Mouse (Mus musculus) cerebellum, adult (tissue): ENCODE measurements around the gene Acacb.

Experiments used
- ATAC-seq: cut with Nextera tagmentation; 2 replicates; pipeline ENCODE4 v1.9.2; 2017; ENCODE audit warnings: mild to moderate bottlenecking, moderate library complexity, mixed read lengths; ENCODE audit not compliant: insufficient number of reproducible peaks, low FRiP score, low TSS enrichment

Gene Acacb

DNA sequence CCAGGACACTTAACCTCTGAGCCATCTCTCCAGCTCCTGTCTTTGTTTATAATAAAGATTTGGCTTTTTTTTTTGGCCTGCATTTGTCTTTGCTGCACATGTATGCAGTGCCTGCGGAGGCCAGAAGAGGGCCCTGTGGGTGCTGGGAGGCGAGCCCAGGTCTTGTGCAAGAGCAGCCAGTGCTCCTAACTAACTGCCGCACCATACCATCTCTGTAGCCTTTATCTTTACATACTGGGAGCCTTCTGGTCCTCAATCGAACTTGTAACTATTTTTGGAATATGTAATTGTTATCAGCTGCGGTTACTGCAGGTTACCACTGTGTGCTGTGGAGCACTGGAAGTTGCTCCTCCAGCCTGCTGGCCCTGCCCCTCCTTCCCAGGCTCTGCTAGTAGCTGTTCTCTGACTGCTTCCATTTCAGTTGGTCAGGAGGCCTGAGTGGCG lies 12.2 kb upstream of the Acacb start:
- ATAC-seq: no peak

DNA sequence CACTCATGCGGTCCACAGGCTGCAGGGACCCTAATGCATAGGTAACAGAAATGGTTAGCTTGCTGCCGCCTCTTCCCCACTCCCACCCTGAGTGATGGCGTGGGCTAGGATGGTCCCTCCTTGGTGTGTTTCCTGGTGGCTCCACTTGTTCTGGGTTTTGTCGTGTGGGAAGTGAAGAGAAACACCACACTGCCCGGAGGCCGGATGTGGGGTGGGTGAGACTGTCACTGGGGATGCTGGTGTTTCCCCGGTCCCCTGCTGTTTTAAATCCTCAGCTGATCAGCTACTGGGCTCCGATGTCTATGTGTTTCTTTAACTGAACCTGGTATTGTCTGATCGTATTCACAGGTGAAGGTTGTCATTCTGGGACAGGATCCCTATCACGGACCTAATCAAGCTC lies 10.8 kb upstream of the Acacb start:
- no peak for ATAC-seq

DNA sequence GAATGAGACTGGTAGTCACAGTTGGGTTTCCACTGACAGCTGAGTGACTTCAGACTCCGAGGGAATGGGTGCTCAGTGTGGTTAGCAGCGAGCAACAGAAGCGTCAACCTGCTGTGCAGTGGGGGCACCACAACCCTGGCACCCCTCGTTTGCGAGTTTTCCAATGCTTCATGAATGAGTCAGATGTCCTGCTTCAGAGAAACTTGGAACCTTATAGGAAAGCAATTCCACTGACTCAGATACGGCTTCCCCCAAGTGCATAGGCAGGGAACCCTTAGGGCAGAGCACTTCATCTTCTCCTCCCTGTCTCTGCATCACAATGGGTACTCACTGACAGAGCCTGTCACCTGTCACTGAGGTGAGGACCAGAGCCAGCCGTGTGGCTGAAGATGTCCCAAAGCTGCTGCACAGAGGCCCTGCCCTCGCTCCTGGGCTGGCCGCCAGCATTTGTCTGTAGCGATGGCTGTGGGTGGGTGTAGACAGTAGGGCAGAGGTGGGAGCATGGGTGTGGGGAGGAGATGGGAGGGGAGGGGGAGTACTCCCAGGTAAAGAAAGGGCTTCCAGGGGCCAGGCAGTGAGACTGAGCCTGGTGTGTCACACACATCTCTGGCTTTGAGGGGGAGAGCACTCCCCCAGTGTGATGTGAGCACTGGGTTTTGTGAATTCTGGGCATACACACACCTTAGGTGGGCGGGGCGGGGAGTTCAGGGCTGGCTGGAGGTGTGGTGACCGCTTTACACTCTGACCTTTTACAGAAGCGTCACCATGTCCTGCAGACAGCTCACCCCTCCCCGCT lies 8.7 kb upstream of the Acacb start:
- ATAC-seq: no peak

DNA sequence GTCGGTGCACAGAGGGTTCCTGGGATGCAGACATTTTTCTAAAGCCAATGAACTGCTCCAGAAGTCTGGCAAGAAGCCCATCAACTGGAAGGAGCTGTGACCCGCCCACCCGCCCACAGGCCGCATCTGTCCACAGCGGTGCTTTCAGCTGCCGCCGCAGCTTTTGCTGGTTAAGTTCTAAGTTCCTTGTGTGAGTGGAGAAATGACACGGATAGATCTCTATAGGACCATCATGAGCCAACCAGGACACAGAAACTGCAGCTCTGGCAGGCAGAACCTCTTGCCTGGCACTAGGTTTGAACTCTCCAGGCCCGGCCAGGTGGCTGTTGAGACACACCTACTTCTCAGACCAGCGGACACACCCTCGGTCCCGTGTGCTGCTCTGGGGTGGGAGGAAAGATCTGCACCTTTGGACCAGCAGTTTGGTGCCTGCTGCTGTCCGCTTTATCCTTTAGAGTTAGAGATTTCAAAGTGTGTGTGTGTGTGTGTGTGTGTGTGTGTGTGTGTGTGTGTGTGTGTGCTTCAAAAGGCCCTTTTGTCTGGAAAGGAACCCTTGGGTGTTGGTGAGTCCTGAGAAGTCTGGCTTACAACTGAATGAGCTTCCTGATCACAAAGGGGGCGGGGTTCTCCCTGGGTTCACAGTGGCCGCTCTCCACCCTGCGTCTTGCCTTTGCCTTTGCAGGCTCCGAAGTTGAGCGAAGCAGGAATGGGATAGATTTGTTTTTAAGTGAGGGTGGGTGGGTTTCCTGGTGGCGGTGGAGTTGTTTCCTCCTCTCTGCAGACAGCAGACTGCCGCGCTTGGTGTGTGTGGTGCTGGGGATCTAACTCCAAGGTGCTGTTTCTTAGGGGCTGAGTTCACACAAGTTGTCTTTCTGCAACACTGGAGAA lies 7.8 kb upstream of the Acacb start:
- no peak for ATAC-seq

DNA sequence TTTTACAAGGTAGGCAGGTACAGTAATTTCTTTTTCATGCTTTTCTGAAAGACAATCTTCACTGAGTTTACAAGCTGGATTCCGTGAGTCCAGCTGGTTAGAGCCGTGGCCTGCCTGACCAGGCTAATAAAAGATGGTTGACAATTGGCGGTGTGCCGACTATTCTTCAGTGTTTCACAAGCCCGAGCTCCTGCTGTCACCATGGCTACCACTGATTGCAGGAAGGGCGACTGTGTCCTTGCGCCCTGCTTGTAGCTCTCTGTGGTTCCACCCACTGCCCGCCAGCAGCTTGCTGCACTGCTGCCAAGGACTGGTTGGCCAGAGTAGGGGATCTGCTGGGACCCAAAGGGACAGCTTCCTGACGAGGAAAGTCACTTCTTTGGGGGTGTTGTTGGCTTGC lies 7.2 kb upstream of the Acacb start:
- ATAC-seq: no peak

DNA sequence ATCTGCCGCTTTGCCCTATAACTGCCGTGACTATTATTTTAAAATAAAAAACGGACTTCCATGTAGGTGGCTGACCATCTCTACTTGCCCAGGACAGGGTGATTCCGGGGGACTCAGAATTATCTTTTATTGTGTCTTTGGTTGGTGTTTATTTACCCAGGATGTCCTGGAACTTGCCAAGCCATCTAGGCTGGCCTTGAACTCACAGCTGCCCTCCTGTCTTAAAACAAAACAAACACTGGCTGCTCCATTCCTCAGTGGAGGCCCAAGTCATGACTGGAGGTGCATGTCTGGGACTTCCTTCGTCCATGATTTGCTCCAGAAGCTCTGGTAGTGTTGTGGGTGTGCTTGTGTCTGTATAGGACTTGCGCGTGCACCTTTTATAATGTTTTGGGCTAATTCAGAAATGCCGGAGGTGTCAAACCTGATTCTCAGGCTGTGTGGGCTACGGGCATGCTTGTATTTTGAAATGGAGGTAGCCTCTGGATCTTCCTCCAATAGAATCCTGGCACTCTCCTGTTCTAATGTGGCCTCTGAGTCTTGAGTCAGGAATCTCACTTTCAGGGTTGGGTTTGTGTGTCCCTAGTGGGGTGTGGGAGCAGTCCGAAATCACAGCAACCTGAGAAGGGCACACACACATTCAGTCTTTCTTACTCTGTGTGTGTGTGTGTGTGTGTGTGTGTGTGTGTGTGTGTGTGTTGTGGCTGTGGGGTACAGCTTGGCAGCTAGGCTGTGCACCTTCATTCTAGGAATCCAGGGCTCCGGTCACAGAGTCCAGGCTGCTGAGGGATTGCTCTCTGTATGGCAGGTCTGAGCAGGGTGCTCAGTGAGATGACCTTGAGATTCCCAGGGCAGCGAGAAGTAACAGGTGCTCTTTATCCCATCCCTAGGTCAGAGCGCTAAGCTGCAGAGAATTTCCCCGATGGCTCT lies 973 bp downstream of the Acacb start:
- ATAC-seq: no peak

DNA sequence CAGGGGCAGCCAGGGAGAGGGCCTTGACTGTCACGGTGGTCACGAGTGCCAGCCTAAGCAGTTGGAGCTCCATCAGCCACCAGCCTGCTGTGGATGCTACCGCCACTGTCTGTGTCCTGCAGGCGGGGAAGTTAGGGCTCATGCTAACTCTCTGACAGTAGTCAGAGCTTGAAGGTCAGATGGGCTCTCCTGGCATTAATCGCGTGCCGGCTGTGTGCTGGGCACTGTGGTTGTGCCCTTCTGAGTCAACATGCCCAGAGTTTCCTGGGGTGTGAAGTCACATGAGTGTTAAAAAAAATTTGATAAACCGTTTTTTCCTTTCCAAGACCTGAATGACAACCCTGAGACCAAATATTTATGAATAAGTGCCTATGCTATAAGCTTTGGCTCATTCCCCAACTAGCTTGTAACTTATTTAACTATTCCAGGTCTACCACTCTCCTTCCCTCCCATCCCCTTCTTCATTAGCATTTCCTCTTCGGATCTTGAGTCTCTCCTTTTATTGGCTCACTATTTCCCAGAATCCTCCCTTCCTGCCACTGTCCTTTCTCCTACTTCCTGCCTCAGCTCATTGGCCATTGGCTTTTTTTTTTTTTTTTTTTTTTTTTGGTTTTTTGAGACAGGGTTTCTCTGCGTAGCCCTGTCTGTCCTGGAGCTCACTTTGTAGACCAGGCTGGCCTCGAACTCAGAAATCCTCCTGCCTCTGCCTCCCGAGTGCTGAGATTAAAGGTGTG lies 6.2 kb downstream of the Acacb start:
- ATAC-seq: no peak

DNA sequence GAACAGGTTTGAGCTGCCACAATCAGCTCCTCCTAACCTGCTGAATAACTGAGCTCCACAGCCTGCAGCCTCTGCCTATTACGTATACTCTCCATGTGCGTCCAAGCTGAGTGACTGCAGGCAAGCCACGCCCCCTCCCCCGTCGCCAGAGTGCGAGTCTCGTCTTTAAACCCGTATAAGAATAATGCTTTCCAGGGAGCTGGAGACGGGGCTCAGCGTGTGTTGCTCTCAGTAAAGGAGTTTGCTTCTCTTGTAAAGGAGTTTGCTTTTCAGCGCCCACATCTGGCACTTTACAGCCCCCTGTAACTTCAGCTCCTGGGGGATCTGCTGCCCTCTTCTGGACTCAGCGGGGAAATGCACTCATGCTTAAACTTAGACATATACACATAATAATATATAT lies 7.2 kb downstream of the Acacb start:
- ATAC-seq: no peak

DNA sequence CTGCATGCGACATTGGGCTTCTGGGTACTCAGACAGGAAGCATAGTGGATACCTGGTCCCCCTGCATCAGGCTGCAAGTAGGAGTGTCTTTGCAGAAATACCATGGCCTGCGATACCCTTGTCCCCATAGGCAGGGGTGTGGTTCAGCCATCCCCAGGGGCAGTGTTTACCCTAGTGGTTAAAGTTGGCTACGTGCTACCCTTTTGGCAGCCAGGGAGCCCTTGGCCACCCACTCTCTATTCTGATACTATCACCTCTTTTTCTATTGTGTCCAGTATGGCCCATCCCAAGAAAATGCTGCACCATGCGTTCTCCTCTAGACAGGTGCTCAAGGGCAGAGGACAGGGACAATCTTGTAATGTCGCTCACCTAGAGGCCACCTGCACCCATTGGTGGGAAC lies 8.4 kb downstream of the Acacb start:
- no peak for ATAC-seq

DNA sequence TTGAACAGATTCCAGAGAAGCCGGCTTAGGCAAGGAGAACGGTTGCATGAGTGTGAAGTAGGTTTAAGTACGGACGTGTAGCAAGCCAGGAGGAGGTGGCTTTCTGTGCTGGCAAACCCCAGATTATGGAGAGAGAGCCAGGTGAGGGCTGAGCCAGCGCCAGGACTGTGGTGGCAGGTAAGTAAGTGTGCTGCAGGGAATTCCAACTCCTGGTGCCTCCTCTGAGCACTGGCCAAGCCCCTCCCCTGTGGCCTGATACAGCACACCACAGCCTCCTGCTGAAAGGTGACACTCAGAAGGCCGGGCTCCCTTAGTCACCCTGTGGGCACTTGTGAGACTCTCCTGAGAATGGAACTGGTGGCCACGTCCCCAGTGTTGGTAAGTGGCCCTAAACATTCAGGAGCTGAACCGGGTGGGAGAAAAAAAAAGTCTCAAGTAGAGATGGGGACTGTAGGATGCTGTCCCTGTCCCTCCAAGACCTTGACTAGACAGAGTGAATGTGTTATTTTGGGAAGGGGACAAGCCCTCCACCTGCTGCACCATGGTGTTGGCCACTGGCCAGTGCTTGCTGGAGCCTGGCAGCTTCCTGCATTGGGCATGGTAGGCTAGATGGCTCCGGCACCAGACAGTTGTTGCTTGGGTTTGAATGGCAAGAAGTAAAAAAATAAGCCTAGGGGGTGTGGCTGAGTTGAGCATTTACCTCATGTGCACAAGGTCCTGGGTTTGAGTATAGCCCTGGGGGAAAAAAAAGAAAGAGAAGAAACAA lies 9.0 kb downstream of the Acacb start:
- no peak for ATAC-seq

DNA sequence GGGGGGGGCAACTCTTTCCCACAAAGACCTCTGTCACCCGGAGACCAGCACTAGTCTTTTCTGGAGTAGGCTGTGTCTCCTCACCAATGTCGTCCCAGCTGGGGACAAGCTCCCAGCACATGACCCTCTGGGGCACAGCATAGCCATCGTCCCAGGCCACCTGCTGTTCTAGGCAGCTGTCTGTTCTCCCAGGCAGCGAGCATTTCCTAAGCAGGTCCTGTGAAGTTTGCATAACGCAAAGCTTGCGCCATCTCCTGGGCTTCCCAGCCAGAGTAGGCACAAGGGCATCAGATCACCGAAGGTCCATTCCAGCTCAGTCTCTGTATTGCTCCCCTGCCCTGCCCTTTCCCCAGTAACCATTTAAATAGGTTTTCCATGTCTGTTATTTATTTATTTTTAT lies 10.9 kb downstream of the Acacb start:
- no peak for ATAC-seq

DNA sequence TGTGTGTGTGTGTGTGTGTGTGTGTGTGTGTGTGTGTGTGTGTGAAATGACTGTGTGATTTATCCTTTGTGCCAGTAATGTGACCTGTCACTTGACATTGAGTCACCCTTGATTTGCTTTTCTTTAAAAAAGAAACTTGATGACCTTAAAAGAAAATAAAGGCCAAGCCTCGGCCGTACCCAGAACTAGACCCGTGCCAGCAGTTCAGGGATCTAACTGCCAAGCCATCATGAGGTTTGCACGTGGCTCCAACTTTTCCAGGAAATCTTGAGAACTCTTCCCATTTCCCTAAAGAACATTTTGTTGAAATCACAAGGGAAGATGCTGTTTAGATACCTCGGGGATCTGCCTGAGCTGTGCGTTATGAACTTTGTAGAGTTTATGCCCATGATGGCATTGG lies 15.1 kb downstream of the Acacb start:
- ATAC-seq: no peak

DNA sequence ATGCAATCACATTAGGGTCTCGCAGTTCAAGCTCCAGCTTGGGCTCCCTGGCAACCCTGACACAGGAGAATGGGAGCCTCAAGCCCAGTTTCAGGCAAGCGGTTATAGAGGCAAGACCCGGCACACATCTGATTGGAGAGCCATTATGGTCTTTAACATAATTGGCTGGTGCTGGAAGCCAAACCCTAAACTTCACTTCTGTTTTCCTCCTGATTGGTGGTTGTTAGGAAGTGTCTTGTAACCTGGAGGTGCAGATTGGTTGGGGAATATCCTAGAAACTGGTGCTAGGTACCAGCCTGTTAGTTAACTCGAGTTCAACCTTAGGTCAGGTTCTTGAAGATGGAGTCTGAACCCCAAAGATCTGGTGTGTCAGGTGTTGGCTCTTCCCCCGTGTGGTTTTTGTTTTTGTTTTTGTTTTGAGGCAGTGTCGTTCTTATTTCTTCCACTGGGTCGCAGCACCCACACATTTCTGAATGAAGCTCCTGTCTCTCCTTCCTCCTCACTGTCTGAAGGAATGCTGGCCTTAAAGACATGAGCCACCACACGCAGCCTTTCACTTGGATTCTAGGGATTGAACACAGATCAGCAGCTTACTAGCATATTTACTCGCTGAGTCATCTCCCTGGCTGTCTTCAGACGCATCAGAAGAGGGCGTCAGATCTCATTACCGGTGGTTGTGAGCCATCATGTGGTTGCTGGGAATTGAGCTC lies 15.9 kb downstream of the Acacb start:
- ATAC-seq: no peak

DNA sequence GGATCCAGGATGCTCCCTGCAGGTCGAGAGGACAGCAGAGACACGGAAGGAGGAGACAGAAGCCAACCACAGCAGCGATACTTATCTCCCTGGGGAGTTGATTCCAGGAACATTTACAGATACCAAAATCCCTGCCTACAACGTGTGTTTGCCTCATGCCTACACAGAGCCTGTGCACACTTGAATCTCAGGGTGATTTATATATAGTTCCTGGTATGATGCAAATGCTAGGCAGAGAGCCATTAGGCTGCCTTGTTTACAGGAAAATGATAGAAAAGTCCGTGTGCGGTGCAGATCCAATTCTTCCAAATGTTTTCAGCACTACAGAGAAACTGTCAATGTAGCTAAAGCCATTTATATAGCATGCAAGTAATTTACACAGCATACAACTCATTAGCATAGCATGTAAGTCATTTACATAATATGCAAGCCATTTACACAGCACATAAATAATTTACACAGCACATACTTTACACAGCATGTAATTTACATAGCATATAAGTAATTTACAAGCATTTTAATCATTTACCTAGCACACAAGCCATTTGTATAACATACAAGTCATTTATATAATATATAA lies 16.9 kb downstream of the Acacb start:
- ATAC-seq: no peak

DNA sequence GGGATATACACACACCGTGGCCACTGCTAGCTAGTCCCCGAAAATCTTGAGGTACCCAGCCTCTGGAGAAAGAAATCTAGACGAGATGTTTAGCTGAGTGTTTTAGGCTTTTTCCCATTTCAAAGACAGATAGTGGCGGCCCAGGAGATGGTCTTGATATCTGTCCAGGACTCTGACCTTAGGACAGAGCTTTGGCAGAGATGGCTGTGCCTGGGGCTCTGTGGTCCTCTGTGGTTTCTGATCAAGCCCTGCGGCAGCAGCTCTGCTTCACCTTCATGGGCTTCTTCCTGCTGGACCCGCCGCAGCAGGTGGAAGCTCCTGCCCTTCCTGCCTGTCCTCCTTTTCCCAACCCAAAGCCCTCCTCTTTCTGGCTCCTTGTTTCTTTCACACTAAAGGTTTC lies 24.0 kb downstream of the Acacb start:
- ATAC-seq: no peak

DNA sequence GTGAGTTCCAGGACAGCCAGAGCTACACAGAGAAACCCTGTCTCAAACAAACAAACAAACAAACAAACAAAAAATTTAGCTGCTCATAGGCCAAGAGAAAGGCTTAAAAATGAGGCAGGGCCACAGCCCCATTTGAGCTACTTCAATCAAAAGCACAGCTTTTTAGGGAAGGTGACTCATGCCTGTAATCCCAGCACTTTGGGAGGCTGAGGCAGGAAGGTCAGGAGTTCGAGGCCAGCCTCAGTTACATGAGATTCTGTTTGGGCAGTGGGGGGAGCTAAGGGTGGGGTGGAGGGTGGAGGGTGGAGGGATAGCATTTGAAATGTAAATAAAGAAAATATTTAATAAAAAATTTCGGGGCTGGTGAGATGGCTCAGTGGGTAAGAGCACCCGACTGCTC lies 26.6 kb downstream of the Acacb start:
- ATAC-seq: no peak

DNA sequence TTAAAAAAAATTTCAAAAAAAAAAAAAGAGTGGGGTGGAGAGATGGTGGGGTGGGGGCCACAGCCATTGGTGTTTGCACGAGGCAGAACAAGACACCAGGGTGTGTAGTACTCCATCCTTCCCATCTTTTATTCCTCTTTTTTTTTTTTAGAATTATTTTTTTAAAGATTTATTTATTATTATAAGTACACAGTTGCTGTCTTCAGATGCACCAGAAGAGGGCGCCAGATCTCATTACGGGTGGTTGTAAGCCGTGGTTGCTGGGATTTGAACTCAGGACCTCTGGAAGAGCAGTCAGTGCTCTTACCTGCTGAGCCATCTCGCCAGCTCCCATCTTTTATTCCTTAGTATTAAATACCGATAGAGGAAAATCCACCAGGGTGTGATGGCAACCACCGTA lies 27.1 kb downstream of the Acacb start:
- no peak for ATAC-seq

DNA sequence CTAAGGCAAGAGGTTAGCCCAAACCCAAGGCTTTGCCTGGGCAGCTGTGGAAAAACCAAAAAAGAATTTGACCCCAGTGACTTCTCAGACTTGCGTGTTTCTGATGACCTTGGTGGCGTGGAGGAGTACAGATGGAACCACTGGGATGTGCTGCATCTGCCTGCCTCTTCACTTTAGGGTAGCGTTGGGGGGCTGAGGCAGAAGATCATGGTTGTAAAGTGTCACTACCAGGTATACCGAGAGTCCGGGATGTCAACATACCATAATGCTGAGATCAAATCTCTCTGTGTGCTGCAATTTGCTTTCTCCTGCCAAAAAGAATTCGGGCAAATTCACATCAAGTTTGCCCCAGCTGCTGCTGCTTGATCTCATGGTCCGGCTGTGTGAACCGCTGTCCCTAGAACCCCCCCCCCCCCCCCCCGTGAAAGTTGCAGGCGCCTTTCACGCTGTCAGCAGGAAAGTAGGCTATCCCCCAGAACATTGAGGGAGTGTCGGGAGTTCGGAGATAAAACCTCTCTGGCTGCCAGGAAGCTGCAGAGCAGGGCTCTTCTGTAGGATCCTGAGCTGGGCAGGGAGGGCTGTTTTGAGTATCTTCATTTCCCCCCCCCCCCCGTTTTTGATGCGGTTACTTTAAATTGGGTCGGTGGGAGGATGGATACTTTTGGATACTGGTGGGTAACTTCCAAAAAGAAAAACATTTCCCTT lies 27.7 kb downstream of the Acacb start:
- no peak for ATAC-seq
